Mouse (Mus musculus): Measurements from ENCODE around the gene Ano10. TPM values are rescaled to one million over a fixed set of nuclear protein-coding genes. Genes with fewer than 3 reads are reported as not detected.

The Ano10 gene
- total RNA-seq, 2 experiments from 2014 or later = 23.7 to 25.5 TPM

DNA sequence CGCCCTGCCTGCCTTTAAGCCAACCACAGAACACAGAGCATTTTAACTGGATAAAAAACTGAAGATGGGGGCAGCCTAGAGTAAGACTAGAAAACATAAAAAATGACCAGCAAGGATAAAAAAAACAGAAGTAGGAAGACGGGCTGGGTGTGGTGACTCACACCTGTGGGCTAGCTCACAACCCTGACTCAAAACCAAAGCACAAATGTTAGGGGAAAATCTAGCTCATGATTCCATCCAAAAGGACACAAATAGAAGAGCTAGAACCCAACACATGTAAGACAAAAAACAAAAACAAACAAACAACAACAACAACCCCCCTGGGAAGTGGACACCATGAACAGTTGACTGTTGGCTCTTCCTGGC is 49.4 kb downstream of the Ano10 start:
- no peak for DNase-seq

DNA sequence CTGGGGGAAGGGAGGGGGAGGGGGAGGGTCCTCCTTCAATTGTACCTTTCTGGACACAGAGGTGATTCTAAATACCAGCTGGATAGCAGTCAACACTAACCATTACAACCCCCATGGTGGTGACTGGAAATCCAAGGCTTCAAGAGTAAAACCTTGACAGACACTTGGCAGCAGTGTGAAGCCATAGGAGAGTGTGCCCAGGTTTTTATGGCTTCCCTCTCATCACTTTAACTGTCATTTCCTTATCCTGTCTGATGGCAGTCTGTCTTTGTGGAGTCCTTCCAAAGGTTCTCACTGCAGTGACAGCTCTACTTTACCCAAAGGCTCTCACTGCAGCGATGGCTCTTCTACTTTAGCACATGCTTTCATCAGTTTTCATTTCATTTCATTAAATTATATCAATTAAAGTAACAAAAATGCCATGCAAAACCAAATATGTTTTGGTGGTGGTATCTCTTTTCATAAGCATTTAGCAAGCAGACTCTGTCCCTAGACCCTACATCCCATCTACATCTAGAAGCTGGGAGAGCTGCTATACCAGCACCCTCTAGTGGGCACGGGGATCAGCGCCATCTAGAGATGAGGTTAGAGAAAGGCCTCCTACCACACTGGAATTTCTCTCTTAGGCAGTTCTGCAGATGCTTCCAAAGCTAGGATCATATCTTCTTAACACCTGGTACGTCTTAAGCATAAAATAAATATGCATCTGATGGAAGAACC is 50.0 kb downstream of the Ano10 start:
- DNase-seq = peak; percentile 72

DNA sequence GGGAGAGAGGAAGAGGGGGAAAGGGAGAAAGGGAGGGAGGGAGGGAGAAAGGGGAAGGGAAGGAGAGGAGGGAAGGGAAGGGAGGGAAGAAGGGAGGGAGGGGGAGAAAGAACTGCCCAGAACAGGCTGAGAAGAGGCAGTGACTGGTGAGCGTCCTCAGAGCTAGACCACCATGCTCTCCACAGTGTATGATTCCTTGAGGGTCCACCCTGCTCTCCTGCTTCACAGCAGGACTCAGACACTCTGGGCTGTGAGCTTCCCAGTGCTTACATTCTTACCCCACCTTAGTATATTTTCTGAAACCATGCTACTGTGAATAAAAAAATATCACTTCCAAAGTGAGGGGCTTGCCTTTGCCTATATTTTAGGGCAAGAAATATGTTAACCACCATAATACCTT is 50.9 kb downstream of the Ano10 start:
- no peak for DNase-seq

DNA sequence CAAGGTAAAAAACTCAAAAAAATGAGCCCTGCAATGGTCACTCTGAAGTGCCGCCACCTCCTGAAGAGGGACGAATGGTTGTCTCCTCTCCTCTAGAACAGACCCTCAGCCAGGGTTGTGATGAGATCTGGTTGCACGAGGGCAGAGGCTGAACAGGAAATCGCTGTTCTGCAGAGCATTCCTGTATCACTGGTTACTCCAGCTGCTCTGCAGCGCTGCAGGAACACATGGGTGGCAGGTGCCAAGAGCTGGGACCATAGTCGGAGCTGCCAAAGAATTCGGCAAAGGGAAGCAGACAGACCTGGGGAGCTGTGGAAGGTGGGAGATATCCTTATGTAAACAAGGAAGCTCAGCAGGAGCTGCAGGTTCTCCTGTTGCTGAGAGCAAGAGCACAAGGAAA is 51.4 kb downstream of the Ano10 start:
- peak; percentile 24 for DNase-seq

DNA sequence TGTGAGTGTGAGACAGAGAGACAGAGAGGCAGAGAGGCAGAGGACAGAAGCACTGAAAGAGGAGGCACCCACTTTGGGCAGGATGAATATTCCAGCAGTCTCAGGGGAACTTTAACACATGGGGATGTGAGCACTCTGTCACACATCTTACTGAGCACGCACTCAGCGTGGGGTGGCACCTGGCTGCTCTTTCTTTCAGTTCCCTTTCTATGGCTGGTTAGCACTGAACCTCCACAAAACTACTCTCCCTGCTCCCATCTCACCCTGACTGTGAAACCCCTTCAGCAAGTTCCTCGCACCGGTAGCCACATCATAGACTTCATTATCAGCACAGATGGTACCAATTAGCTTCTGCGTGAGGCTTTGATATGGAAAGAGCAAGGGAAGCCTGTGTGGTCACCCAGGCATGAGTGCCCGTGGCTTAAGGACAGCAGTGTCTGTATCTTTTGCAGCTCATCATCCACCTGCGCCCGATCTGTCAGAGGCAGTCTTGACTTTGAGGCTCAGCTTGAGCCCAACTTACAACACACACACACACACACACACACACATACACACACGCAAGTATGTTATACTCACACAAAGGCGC is 52.3 kb downstream of the Ano10 start:
- no peak for DNase-seq

DNA sequence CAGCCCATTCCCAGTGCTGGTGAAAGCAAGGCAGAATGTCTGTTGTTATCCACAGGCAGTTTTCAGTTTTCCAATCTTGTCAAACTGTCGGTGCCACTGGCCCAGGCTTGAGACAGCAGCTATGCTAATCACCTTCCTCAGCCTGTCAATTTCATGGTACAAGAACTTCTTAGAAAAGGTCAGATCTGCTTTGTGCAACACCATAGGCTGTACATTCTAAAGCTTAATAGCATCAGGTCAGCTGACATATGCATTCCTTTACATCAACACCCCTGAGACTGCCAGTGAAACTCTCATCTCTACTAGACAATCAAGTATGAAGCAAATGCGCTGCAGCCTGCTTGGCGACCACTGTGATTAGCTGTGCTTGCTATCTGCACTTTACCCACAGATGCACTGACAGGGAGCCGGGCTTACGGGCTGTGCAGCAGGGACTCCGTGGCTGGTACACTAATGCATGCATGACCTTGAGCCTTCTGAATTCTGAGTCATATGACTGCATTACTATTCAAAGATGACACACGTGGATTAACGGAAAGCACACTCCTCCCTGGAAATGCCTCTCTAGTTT is 53.5 kb downstream of the Ano10 start:
- DNase-seq = no peak

DNA sequence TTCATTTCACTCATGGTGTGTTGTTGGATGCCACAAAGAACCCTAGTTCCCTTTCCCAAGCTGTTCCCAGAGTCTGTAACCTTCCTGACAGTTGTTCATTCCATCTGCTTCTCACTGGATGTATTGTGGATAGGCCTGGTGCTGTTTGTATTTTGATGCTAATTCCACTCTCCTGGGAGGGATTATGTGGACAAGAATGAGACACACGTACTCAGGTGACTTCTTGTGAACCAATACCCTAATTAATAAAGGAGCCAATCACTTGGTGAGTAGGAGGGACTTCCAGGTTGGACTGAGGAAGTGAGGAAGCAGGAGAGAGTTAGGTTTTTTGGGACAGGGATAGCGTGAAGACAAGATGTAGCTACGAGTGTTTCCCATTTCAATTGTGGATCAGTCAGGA is 59.5 kb downstream of the Ano10 start:
- no peak for DNase-seq

DNA sequence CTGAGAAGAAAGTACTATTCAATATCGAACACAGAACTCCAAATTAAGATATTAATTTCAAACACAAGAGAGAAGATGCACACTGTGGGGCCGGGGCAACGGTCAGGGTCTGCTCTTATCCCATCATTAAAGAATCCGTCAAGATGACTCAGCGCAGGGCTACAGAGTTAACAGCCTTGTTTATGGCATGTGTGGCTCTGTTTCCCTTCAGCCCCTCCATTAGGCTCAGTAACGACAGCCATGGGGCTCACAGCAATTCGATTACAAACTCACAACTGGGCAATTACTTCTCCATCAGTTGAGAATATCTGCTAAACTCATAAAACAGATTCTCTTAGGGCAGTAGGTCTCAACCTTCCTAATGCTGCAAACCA is 60.3 kb downstream of the Ano10 start:
- DNase-seq = no peak

DNA sequence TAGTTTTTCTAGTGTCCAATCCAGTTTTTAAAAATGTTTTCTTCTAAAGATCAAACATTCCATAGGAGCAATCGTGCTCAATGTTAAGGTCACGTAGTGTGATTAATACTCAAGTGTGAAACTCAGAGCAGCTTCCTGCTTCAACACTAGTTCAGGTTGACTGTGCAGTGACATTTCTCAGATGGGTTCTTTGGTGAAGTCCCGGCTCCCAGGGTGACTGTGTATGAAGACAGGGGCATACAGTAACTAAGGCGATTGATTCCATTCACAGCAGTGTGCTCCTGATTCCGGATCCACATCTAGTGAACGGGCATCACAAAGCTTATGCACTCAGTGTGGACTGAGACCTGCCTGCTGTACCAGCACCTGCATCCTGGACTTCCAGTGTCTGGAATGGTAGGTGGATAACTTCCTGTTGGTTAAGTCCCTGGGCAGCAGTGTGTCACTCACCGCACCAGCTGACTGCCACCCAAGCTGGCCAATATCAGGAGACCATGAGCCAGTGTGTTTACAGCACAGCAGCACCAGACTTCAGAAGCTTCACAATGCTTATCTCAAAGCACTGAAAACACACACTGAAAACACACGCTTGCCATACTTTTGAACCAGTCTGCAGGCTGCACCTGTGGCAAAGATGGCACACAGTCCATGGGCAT is 60.8 kb downstream of the Ano10 start:
- DNase-seq = no peak

DNA sequence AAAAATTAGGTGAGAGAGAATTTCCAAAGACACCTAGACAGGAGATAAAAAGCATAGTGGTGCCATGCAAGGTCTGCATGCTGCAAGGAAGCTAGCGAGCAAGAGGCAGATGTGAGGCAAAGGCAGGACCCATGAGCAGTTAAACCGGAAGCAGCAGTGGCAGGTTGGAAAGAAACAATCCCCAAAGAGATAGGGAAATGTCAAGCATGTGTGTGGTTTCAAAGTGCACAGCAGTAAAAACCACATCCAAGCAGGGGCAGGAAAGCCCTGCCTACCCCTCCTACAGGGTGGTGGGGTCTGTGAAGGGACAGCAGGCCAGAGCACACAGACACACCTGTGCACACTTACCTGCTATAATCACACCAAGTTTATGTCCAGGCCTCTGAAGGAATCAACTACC is 61.3 kb downstream of the Ano10 start:
- no peak for DNase-seq

DNA sequence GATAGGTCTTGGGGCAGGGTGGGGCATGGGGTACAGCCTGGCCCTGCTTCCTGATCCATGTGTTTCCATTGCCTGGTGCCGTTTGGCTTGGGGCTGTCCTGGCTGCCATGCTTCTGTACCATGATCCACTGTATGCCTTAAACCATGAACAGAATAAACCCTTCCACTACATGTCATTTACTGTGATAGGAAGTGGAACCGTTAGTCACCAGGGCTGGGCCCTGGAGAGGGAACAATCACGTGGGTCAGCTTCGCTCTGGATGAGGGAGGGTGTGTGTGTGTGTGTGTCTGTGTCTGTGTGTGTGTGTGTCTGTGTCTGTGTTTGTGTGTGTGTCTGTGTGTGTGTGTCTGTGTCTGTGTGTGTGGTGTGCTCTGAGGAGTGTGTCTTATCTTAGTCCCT is 63.5 kb downstream of the Ano10 start:
- no peak for DNase-seq

DNA sequence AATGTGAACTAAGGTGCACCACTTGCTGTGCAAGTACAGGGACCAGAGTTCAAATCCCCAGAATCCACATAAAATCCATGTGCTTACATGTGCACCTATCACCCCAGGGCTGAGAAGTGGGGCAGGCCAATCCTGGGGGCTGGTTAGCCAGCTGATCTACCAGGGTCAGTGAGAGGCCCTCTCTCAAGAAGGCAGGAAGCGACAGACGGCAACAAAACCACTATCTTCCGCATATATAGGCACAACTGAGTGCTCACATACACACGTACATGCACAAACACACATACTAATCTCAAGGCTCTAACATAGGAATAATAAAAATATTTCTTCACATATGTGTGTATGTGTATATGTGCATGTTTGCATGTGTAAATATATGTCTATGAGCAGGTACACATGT is 67.8 kb downstream of the Ano10 start:
- no peak for DNase-seq

DNA sequence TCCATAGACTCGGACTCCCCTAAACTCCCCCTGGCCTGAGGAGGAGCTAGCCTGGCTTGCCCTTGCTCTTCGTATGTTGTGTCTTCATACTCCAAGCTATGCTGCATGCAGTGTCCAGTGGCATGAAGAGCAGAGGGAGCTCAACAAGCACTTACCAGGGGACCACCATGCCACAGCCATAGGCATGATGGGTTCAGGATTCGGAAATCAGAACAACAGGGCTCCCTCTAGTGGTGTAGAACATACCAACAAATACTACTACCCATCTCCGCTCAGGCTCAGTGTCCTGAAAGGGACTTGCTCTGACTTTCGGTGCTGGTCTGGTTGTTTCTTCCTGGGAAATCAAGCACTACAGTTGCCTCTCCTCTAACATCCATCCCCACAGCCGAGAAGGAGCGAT is 68.9 kb downstream of the Ano10 start:
- DNase-seq = peak; percentile 34

DNA sequence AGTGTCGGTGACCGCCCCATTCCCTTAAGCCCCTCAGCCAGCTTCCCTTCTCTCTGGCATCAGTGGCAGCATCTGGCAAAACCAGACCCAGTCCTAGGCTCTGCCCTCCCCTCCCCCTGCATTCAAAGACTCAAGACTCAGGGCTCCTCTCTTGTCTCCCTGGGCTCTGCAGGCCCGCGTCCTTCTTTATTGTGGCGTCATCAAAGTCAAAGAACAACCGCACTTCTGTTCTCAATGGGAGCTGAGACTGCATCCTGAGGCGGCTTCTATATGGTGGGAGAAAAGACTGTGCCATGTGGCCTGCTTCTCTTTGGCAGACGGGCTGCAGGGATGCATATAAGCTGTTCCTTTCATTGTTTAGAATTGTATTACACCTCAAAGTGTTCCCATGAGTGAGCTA is 71.2 kb downstream of the Ano10 start:
- no peak for DNase-seq

DNA sequence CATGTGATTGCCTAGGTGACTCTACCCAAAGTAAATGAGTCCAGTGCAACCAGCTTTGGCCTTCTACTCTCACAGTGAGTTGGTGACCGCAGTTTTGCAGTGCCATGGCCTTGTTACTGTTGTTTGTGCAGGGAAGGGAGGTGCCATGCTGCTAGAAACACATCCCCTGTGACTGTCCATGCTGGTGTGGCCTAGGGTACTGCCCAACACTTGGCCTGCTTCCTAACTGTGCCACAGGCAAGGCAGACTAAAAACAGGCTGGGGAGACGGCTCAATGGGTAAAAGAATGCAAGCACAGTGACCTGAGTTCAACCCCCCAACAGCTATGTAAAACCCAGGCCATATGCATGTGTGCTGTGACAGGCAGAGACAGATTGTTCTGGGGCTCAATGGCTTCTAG is 74.3 kb downstream of the Ano10 start:
- no peak for DNase-seq

DNA sequence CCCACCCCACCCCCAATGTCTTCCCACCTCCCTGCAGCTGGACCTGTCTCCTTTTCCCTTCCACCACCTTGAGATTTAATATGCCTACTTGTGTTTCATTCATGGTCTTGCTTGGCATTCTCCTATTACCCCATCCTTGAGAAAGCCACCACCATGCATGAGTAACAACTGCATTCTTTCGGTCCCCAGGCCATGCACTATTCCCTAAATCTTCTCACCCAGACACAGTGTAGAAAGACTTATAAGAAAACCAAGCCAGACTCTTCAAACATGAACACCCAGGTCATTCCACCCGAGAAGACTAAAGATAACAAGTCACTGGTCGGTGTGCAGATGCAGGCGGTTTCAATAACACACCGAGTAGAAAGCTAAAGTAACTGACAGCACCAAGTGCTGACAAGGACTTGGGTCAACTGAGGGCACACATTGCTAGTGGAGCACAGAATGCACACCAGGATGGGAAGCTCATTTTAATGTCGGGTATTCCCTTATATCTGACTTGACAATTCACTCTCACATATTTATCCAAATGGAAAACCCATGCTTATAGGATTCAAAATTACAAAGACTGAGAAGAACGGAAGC is 77.2 kb downstream of the Ano10 start:
- DNase-seq = no peak

DNA sequence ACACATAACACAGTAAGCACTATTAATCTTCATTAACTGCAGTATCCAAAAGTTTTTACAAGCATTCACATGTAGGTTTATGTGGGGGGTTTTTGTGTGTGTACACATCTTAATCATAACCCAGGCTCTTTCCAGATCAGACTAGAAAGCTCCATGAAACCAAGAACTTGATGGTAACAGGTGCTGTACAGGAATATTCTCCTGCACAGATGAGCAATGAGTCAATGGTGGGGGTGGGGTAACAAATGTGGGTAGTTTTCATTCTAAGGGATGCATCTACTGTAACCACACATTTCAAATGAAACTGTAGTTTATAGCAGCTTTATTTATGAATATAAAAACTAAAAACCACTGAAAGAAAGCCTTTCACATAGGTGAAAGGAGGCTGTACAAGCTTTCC is 79.1 kb downstream of the Ano10 start:
- no peak for DNase-seq

DNA sequence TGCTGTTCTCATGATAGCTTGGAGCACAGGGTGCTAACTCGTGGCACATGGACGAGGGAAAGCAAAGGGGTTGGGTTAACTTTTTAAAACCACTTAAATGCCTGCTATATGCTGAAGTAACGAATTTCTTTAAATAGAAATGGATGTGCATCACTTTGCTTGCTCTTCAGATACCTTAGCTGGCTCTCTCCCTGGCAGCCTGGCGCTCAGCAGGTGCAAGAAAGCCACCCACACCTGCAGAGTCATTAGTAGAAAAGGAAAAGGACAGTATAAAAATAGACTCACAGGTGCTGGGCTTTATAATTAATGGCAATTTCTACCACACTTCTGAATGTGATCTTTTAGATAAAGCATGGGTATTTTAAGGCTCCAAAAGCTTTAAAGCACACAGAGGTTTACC is 85.9 kb downstream of the Ano10 start:
- no peak for DNase-seq

DNA sequence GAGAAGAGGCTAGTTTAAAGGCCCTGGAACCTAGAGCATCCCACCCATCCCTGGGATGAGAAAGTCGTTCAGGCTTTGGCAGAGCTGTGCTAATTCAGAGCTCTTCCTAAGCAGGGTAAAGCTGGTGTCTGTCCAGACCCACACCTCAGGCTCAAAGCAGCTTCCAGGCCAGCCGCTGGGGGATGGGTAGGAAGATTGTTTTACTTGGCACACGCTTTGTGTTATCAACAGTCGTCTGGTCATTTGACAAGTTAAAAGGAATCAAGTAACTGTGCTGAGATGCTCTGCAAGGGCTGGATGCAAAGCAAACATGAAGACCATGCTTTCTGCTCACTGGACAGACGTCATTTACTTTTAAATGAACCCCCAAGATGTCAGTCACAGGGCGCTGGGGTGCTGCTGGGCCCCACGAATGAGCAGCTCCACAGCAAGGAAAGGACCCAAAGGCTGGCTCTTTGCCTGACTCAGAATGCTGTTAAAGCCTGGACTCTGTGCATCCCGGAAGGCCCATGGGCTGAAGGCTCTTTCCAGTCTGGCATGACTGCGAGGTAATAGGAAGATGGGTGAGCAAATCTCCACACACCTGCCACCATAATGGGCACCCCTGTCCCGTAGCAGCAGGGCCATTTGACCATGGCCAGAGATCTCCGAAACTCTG is 88.6 kb downstream of the Ano10 start:
- peak; percentile 64 for DNase-seq

DNA sequence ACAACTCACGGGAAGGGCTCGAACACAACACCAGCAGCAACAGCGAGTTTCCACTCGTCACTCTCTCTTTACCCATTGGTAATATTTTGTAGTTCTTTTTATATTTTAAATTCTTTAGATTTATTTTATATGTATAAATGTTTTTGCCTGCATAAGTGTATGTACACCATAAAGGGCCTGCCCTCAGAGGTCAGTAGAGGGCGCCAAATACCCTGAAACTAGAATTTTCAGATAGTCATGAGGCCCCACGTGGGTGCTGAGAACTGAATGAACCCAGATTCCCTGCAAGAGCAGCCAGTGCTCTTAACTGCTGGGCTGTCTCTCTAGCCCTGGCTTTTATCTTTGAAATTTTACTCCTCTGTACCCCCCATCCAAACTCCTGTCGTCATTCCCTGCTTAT is 89.7 kb downstream of the Ano10 start:
- DNase-seq = peak; percentile 36

DNA sequence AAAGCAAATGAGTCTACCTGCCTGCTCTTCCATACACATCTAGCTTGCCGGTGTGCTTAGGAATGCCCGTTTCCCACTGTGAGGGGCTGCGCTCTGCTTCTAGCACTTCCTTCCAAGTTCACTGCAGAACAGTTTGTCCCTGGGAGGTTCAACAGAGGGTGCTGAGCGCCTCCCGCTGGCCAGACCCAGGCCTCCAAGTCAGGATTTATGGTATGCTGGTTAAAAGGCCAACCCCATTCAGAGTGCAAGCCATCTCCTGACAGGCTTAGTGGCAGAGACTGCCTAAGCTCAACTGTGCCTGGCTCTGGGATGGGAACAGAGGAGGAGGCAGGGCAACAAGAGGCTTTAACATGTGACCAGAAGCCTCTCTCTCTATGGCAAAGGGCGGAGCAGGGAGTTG is 95.0 kb downstream of the Ano10 start:
- peak; percentile 84 for DNase-seq

DNA sequence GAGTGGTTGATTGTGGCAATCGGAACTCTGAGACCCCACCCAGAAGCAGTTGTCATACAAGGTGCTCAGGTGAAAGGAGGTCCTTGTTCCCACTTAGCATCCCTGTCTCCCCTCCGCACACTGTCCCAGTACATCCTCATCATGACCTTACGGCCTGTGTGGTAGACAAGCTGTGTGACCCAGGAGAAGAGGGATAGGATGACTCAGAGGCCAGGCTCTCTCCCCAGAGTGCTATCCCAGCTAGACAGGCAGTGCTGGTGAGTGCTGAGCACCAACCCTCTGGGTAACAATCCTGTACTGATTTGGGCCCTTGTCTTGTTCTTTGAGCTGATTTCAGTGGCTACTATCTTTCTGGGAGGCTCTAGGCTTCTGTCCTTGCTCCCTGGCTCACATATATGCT is 95.6 kb downstream of the Ano10 start:
- DNase-seq = no peak

DNA sequence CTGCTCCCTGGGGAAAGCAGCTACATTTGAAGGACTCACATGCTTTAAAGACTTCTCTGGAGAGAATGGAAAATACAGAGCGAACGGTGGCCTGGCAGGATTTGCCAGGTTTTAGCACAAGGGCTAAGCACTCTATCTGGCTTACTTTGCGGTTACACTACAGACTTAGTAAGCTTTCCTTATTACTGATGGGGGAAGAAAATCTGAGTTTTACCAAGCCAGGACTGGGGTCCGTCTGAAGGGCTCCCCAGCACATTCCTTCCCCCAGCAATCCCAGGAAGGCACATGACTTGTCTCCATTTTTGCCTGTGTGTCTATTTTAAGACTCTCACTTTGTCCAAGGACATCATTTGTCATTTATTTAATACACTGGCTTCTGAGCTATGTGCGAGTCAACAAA is 97.2 kb downstream of the Ano10 start:
- no peak for DNase-seq

Data from heart, postnatal 4 days (tissue).